Mouse (Mus musculus) lung, adult 2 months (tissue): ENCODE results near the gene Strbp.

Experiments
- CTCF ChIP-seq: fragments of 200-500 bp; IDR thresholded peaks from 2 replicates; pipeline ENCODE4 v1.5.1; 2011; ENCODE audit warnings: mild to moderate bottlenecking, low read length, control low read depth; ENCODE audit not compliant: insufficient read depth
- POLR2A ChIP-seq: fragments of 200-500 bp; IDR thresholded peaks from 2 replicates; pipeline ENCODE4 v1.6.1; 2011; ENCODE audit warnings: low read depth, mild to moderate bottlenecking, control low read depth, low read length, borderline replicate concordance; ENCODE audit errors: extremely low read depth

DNA sequence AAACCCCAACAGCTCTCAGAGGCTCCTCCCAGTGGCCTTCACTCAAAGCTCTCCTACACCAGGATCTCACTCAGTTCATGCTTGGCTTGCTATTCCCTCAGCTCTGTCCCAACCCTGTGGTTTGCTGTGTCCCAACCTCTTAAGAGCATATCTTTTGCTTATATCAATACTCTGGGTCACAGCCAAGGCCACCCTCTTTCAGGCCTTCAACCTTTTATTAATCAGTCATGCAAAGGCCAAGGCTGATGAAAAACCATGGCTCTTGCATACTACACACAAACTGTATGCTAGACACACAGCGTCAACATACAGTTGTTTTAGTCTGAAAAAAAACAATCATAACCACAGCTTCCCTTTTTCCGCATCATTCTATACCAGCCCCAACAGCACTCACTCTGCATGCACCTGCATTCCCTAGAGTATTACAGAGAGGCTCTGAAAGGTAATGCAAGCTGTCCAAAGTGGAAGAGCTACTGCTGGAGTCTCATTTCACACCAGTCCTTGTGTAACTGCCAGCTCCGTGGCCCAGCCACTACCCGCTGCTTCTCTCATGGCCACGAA is 27.7 kb upstream of the Strbp start:
- TF ChIP-seq CTCF (no peak), POLR2A (no peak)
